Mouse (Mus musculus): ENCODE measurements around the gene Ankrd31. TPM values are rescaled to one million over a fixed set of nuclear protein-coding genes. Genes with fewer than 3 reads are reported as not detected.

Ankrd31 gene
- polyA plus RNA-seq, 1 experiment from 2014 or later, result not detected

GRCm38 (mm10) chr13:96795301-96795700 is 47.2 kb downstream of the Ankrd31 start:
- Histone ChIP-seq H3K4me1 (ENCODE audit: control insufficient read depth, insufficient read depth, low read length) (no peaks in the 10 kb centered on the region), H3K9me3 (ENCODE audit: control insufficient read depth, low read depth, low read length) (no peaks in the 10 kb centered on the region), H3K4me3 (ENCODE audit: low read depth, low read length) (no peak overlapping the region), H3K27me3 (ENCODE audit: control insufficient read depth, insufficient read depth, low read length) (no peaks in the 10 kb centered on the region), H3K27ac (ENCODE audit: low read length) (no peak overlapping the region), H3K9ac (replicated peaks; ENCODE audit: low read depth, low read length) (no peak overlapping the region), H3K36me3 (ENCODE audit: control insufficient read depth, insufficient read depth, low read length) (no peaks in the 10 kb centered on the region), H3K4me2 (replicated peaks; ENCODE audit: low read depth, low read length) (no peak overlapping the region)
- ATAC-seq (ENCODE audit: insufficient number of reproducible peaks, insufficient read depth, low FRiP score, low read depth), result no peak
- 72% methylated on average over 3 of the region's 3 CpGs for WGBS

- H3K9ac ChIP-seq (replicated peaks; ENCODE audit: low read depth, low read length), result no peak overlapping the region
- no peaks in the 10 kb centered on the region for H3K4me1 ChIP-seq (ENCODE audit: control insufficient read depth, insufficient read depth, low read length)
- H3K27ac ChIP-seq (ENCODE audit: low read length), result no peak overlapping the region
- no peaks in the 10 kb centered on the region for H3K36me3 ChIP-seq (ENCODE audit: control insufficient read depth, insufficient read depth, low read length)
- H3K9me3 ChIP-seq (ENCODE audit: control insufficient read depth, low read depth, low read length), result no peaks in the 10 kb centered on the region
- H3K4me3 ChIP-seq (ENCODE audit: low read depth, low read length), result no peak overlapping the region
- no peak overlapping the region for H3K4me2 ChIP-seq (replicated peaks; ENCODE audit: low read depth, low read length)
- no peaks in the 10 kb centered on the region for H3K27me3 ChIP-seq (ENCODE audit: control insufficient read depth, insufficient read depth, low read length)
- ATAC-seq (ENCODE audit: insufficient number of reproducible peaks, insufficient read depth, low FRiP score, low read depth), result no peak
- 24% methylated on average over 2 of the region's 2 CpGs for WGBS
Observed at GRCm38 (mm10) chr13:96797500-96797899, 49.4 kb downstream of the Ankrd31 start.

GRCm38 (mm10) chr13:96849752-96850151 is 101.7 kb downstream of the Ankrd31 start:
- no peaks in the 10 kb centered on the region for H3K9me3 ChIP-seq (ENCODE audit: control insufficient read depth, low read depth, low read length)
- no peak overlapping the region for H3K4me2 ChIP-seq (replicated peaks; ENCODE audit: low read depth, low read length)
- H3K4me3 ChIP-seq (ENCODE audit: low read depth, low read length), result no peak overlapping the region
- H3K36me3 ChIP-seq (ENCODE audit: control insufficient read depth, insufficient read depth, low read length), result no peaks in the 10 kb centered on the region
- H3K27me3 ChIP-seq (ENCODE audit: control insufficient read depth, insufficient read depth, low read length), result no peaks in the 10 kb centered on the region
- no peak for ATAC-seq (ENCODE audit: insufficient number of reproducible peaks, insufficient read depth, low FRiP score, low read depth)
- no peaks in the 10 kb centered on the region for H3K4me1 ChIP-seq (ENCODE audit: control insufficient read depth, insufficient read depth, low read length)
- H3K27ac ChIP-seq (ENCODE audit: low read length), result no peak overlapping the region
- no peak overlapping the region for H3K9ac ChIP-seq (replicated peaks; ENCODE audit: low read depth, low read length)
- WGBS, result 83% methylated on average over 1 of the region's 1 CpGs

- no peaks in the 10 kb centered on the region for H3K36me3 ChIP-seq (ENCODE audit: control insufficient read depth, insufficient read depth, low read length)
- H3K27me3 ChIP-seq (ENCODE audit: control insufficient read depth, insufficient read depth, low read length), result no peaks in the 10 kb centered on the region
- no peak overlapping the region for H3K27ac ChIP-seq (ENCODE audit: low read length)
- ATAC-seq (ENCODE audit: insufficient number of reproducible peaks, insufficient read depth, low FRiP score, low read depth), result no peak
- WGBS, result 57% methylated on average over 2 of the region's 2 CpGs
- H3K4me3 ChIP-seq (ENCODE audit: low read depth, low read length), result no peak overlapping the region
- H3K9me3 ChIP-seq (ENCODE audit: control insufficient read depth, low read depth, low read length), result no peaks in the 10 kb centered on the region
- H3K4me2 ChIP-seq (replicated peaks; ENCODE audit: low read depth, low read length), result no peak overlapping the region
- H3K4me1 ChIP-seq (ENCODE audit: control insufficient read depth, insufficient read depth, low read length), result no peaks in the 10 kb centered on the region
- no peak overlapping the region for H3K9ac ChIP-seq (replicated peaks; ENCODE audit: low read depth, low read length)
Observed at GRCm38 (mm10) chr13:96852133-96852532, 104.1 kb downstream of the Ankrd31 start.

- Histone ChIP-seq H3K27me3 (ENCODE audit: control insufficient read depth, insufficient read depth, low read length) (no peaks in the 10 kb centered on the region), H3K27ac (ENCODE audit: low read length) (no peak overlapping the region), H3K4me1 (ENCODE audit: control insufficient read depth, insufficient read depth, low read length) (no peaks in the 10 kb centered on the region), H3K9me3 (ENCODE audit: control insufficient read depth, low read depth, low read length) (no peaks in the 10 kb centered on the region), H3K9ac (replicated peaks; ENCODE audit: low read depth, low read length) (no peak overlapping the region), H3K4me2 (replicated peaks; ENCODE audit: low read depth, low read length) (no peak overlapping the region), H3K36me3 (ENCODE audit: control insufficient read depth, insufficient read depth, low read length) (no peaks in the 10 kb centered on the region), H3K4me3 (ENCODE audit: low read depth, low read length) (no peak overlapping the region)
- ATAC-seq (ENCODE audit: insufficient number of reproducible peaks, insufficient read depth, low FRiP score, low read depth), result no peak
- 32% methylated on average over 1 of the region's 1 CpGs for WGBS
Observed at GRCm38 (mm10) chr13:96853256-96853655, 105.2 kb downstream of the Ankrd31 start.

- no peak for ATAC-seq (ENCODE audit: insufficient number of reproducible peaks, insufficient read depth, low FRiP score, low read depth)
- Histone ChIP-seq H3K9me3 (ENCODE audit: control insufficient read depth, low read depth, low read length) (no peaks in the 10 kb centered on the region), H3K36me3 (ENCODE audit: control insufficient read depth, insufficient read depth, low read length) (no peaks in the 10 kb centered on the region), H3K4me2 (replicated peaks; ENCODE audit: low read depth, low read length) (no peak overlapping the region), H3K4me1 (ENCODE audit: control insufficient read depth, insufficient read depth, low read length) (no peaks in the 10 kb centered on the region), H3K9ac (replicated peaks; ENCODE audit: low read depth, low read length) (no peak overlapping the region), H3K27me3 (ENCODE audit: control insufficient read depth, insufficient read depth, low read length) (no peaks in the 10 kb centered on the region), H3K27ac (ENCODE audit: low read length) (no peak overlapping the region), H3K4me3 (ENCODE audit: low read depth, low read length) (no peak overlapping the region)
- WGBS, result 18% methylated on average over 3 of the region's 3 CpGs
Observed at GRCm38 (mm10) chr13:96855191-96855590, 107.1 kb downstream of the Ankrd31 start.

- Histone ChIP-seq H3K27me3 (ENCODE audit: control insufficient read depth, insufficient read depth, low read length) (no peaks in the 10 kb centered on the region), H3K36me3 (ENCODE audit: control insufficient read depth, insufficient read depth, low read length) (no peaks in the 10 kb centered on the region), H3K27ac (ENCODE audit: low read length) (no peak overlapping the region), H3K4me3 (ENCODE audit: low read depth, low read length) (no peak overlapping the region), H3K9me3 (ENCODE audit: control insufficient read depth, low read depth, low read length) (no peaks in the 10 kb centered on the region), H3K4me1 (ENCODE audit: control insufficient read depth, insufficient read depth, low read length) (no peaks in the 10 kb centered on the region), H3K9ac (replicated peaks; ENCODE audit: low read depth, low read length) (no peak overlapping the region), H3K4me2 (replicated peaks; ENCODE audit: low read depth, low read length) (no peak overlapping the region)
- no peak for ATAC-seq (ENCODE audit: insufficient number of reproducible peaks, insufficient read depth, low FRiP score, low read depth)
- 92% methylated on average over 3 of the region's 3 CpGs for WGBS
Observed at GRCm38 (mm10) chr13:96859161-96859560, 111.1 kb downstream of the Ankrd31 start.

GRCm38 (mm10) chr13:96870742-96871141 is 122.7 kb downstream of the Ankrd31 start:
- Histone ChIP-seq H3K4me3 (ENCODE audit: low read depth, low read length) (no peak overlapping the region), H3K27me3 (ENCODE audit: control insufficient read depth, insufficient read depth, low read length) (no peaks in the 10 kb centered on the region), H3K4me2 (replicated peaks; ENCODE audit: low read depth, low read length) (no peak overlapping the region), H3K9me3 (ENCODE audit: control insufficient read depth, low read depth, low read length) (no peaks in the 10 kb centered on the region), H3K4me1 (ENCODE audit: control insufficient read depth, insufficient read depth, low read length) (no peaks in the 10 kb centered on the region), H3K9ac (replicated peaks; ENCODE audit: low read depth, low read length) (no peak overlapping the region), H3K36me3 (ENCODE audit: control insufficient read depth, insufficient read depth, low read length) (no peaks in the 10 kb centered on the region), H3K27ac (ENCODE audit: low read length) (no peak overlapping the region)
- WGBS, result 74% methylated on average over 4 of the region's 4 CpGs
- ATAC-seq (ENCODE audit: insufficient number of reproducible peaks, insufficient read depth, low FRiP score, low read depth), result no peak

GRCm38 (mm10) chr13:96874071-96874470 is 126.0 kb downstream of the Ankrd31 start:
- Histone ChIP-seq H3K27ac (ENCODE audit: low read length) (no peak overlapping the region), H3K9me3 (ENCODE audit: control insufficient read depth, low read depth, low read length) (no peaks in the 10 kb centered on the region), H3K27me3 (ENCODE audit: control insufficient read depth, insufficient read depth, low read length) (no peaks in the 10 kb centered on the region), H3K4me1 (ENCODE audit: control insufficient read depth, insufficient read depth, low read length) (no peaks in the 10 kb centered on the region), H3K4me2 (replicated peaks; ENCODE audit: low read depth, low read length) (no peak overlapping the region), H3K4me3 (ENCODE audit: low read depth, low read length) (no peak overlapping the region), H3K9ac (replicated peaks; ENCODE audit: low read depth, low read length) (no peak overlapping the region), H3K36me3 (ENCODE audit: control insufficient read depth, insufficient read depth, low read length) (no peaks in the 10 kb centered on the region)
- no peak for ATAC-seq (ENCODE audit: insufficient number of reproducible peaks, insufficient read depth, low FRiP score, low read depth)
